Mouse (Mus musculus) C2C12 (cell line): Measurements from ENCODE around the gene Rhof. TPM values are rescaled to one million over a fixed set of nuclear protein-coding genes. Genes with fewer than 3 reads are reported as not detected.

Experiments
- H3K27me3 ChIP-seq: one replicate; pipeline ENCODE4 v1.6.1; 2011; ENCODE audit not compliant: control insufficient read depth, insufficient read depth, insufficient read length
- H3K36me3 ChIP-seq: one replicate; pipeline ENCODE4 v1.6.1; 2011; ENCODE audit not compliant: control insufficient read depth, insufficient read depth
- H3K4me3 ChIP-seq: one replicate; pipeline ENCODE4 v1.5.1; 2011; ENCODE audit warnings: mild to moderate bottlenecking, control low read depth; ENCODE audit not compliant: poor library complexity, insufficient read depth, severe bottlenecking
- H3K79me2 ChIP-seq: one replicate; pipeline ENCODE4 v1.6.1; 2011; ENCODE audit not compliant: control insufficient read depth, insufficient read depth
- H3K79me3 ChIP-seq: one replicate; pipeline ENCODE4 v1.6.1; 2011; ENCODE audit warnings: low read depth, control low read depth
- H3ac ChIP-seq: one replicate; pipeline ENCODE3; 2011; ENCODE audit warnings: low read depth; ENCODE audit not compliant: control insufficient read depth, insufficient read length
- CEBPB ChIP-seq: IDR thresholded peaks from one replicate; pipeline ENCODE4 v1.6.1; 2011; ENCODE audit warnings: low read depth, mild to moderate bottlenecking, control low read depth, moderate library complexity
- CTCF ChIP-seq: IDR thresholded peaks from one replicate; pipeline ENCODE4 v1.5.1; 2011; ENCODE audit not compliant: control insufficient read depth, insufficient read depth, insufficient read length
- FOSL1 ChIP-seq: IDR thresholded peaks from one replicate; pipeline ENCODE4 v1.8.0; 2011; ENCODE audit warnings: mild to moderate bottlenecking, low read length; ENCODE audit not compliant: poor library complexity, insufficient read depth, severe bottlenecking
- MAX ChIP-seq: IDR thresholded peaks from one replicate; pipeline ENCODE4 v1.6.1; 2011; ENCODE audit warnings: mild to moderate bottlenecking, control low read depth
- MYOD1 ChIP-seq: IDR thresholded peaks from one replicate; pipeline ENCODE4 v1.6.1; 2011; ENCODE audit warnings: low read depth; ENCODE audit not compliant: control insufficient read depth, insufficient read length
- MYOG ChIP-seq: IDR thresholded peaks from one replicate; pipeline ENCODE4 v1.6.1; 2011; ENCODE audit not compliant: control insufficient read depth, insufficient read length; ENCODE audit errors: extremely low read depth
- USF1 ChIP-seq: IDR thresholded peaks from one replicate; pipeline ENCODE4 v1.6.1; 2011; ENCODE audit warnings: low read depth, mild to moderate bottlenecking, control low read depth, moderate library complexity
- polyA plus RNA-seq: library from polyadenylated mRNA; unstranded; fragments of >200 nt; fragmentation: generic; extraction: Trizol; gene quantifications from one replicate; pipeline ENCODE4 v1.2.1, GENCODE M21; 2012; ENCODE audit warnings: missing spikeins

Rhof gene
- polyA plus RNA-seq, 1 experiment = 1.9 TPM

GRCm38 (mm10) chr5:123088784-123089183 lies 43.7 kb downstream of the Rhof start:
- Histone ChIP-seq H3K79me2 (no peaks in the 10 kb centered on the region), H3K4me3 (no peak overlapping the region), H3K79me3 (no peaks in the 10 kb centered on the region), H3ac (no peak overlapping the region), H3K36me3 (no peaks in the 10 kb centered on the region), H3K27me3 (no peaks in the 10 kb centered on the region)
- no peak for TF ChIP-seq MYOG

- H3K36me3 ChIP-seq = no peaks in the 10 kb centered on the region
- no peak for TF ChIP-seq FOSL1
- TF ChIP-seq MYOG = no peak
- no peak for TF ChIP-seq CTCF
- TF ChIP-seq USF1 = no peak
- TF ChIP-seq MYOD1 = no peak
- TF ChIP-seq MAX = no peak
- no peak for TF ChIP-seq CEBPB
- no peak overlapping the region for H3K4me3 ChIP-seq
- H3K27me3 ChIP-seq = no peaks in the 10 kb centered on the region
- H3K79me2 ChIP-seq = no peaks in the 10 kb centered on the region
- H3K79me3 ChIP-seq = no peaks in the 10 kb centered on the region
- no peak overlapping the region for H3ac ChIP-seq
These were observed 46.0 kb downstream of the Rhof start for GRCm38 (mm10) chr5:123086501-123086900.

- TF ChIP-seq FOSL1 (no peak), MYOD1 (peak; percentile 16), CTCF (no peak)
- Histone ChIP-seq H3K27me3 (no peaks in the 10 kb centered on the region), H3K4me3 (no peak overlapping the region), H3K79me2 (no peaks in the 10 kb centered on the region), H3K79me3 (no peaks in the 10 kb centered on the region), H3K36me3 (no peaks in the 10 kb centered on the region), H3ac (no peak overlapping the region)
These were observed 49.0 kb downstream of the Rhof start for GRCm38 (mm10) chr5:123083340-123084050.

- Histone ChIP-seq H3K27me3 (no peaks in the 10 kb centered on the region), H3K4me3 (no peak overlapping the region), H3ac (no peak overlapping the region), H3K36me3 (no peaks in the 10 kb centered on the region), H3K79me3 (no peaks in the 10 kb centered on the region), H3K79me2 (no peaks in the 10 kb centered on the region)
- TF ChIP-seq CEBPB (no peak), MYOG (no peak), FOSL1 (no peak), CTCF (no peak), MYOD1 (no peak), MAX (no peak), USF1 (no peak)
These were observed 52.0 kb downstream of the Rhof start for GRCm38 (mm10) chr5:123080510-123080909.

GRCm38 (mm10) chr5:123080041-123080440 lies 52.5 kb downstream of the Rhof start:
- Histone ChIP-seq H3K36me3 (no peaks in the 10 kb centered on the region), H3K79me3 (no peaks in the 10 kb centered on the region), H3ac (no peak overlapping the region), H3K27me3 (no peaks in the 10 kb centered on the region), H3K4me3 (no peak overlapping the region), H3K79me2 (no peaks in the 10 kb centered on the region)
- TF ChIP-seq FOSL1 = no peak
- TF ChIP-seq MAX = no peak
- TF ChIP-seq CEBPB = no peak
- TF ChIP-seq CTCF = no peak
- TF ChIP-seq MYOG = no peak

- Histone ChIP-seq H3K27me3 (no peaks in the 10 kb centered on the region), H3K4me3 (no peak overlapping the region), H3K36me3 (no peaks in the 10 kb centered on the region), H3K79me2 (no peaks in the 10 kb centered on the region), H3ac (no peak overlapping the region), H3K79me3 (no peaks in the 10 kb centered on the region)
- TF ChIP-seq USF1 (no peak), MYOD1 (no peak), MAX (no peak)
These were observed 52.9 kb downstream of the Rhof start for GRCm38 (mm10) chr5:123079568-123079967.
